ENCODE assay signal across 38 mouse cellular contexts in the genomic region with DNA sequence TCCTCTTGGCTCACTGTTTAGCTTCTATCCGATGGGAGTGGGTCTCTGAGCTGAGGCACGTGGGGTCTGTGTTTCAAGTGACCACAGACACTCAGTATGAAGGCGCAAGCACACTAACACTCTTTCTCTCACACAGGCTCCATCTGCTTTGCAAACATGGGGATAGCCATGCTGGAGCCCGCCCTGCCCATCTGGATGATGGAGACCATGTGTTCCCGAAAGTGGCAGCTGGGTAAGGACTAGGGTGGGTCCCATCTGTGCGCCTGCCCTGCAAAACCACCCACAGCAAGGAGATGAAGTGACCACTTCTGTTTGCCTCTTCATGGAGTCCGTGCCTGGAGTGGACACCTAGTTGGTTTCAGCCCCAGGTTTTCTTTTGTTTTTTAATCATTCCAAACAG. TPM values are rescaled to one million over a fixed set of nuclear protein-coding genes. Genes with fewer than 3 reads are reported as not detected.
DNase-seq lines count a peak whose midpoint lies in the region; ATAC-seq and TF ChIP-seq lines count a peak whose summit lies in the region.
"Had no signal": no experiment of that assay in that cellular context is flagged by ENCODE, and none has a peak within 500 bp of the region (broad histone marks: within the 10 kb centered on the region; RNA-seq: fewer than 3 reads in every experiment).

No protein-coding gene starts in this region.

- no peak for ATAC-seq in intestine, embryonic 14.5 days (replicated peaks; ENCODE audit: low FRiP score, low TSS enrichment, low read depth)
- no peak for ATAC-seq in intestine, postnatal 0 days
- ATAC-seq: forebrain, embryonic 13.5 days; inflammation-experienced regulatory T-cells, adult 6 months; midbrain, embryonic 15.5 days had no signal

- H3K36me3 ChIP-seq in intestine, embryonic 14.5 days (ENCODE audit: control insufficient read depth, insufficient read depth, low read length) = no peaks in the 10 kb centered on the region
- H3K36me3 ChIP-seq in intestine, postnatal 0 days (ENCODE audit: control insufficient read depth, insufficient read depth) = 0 out of 2 replicates have a peak, but pooled peaks cover 8% of the 10 kb centered on the region
- H3K36me3 ChIP-seq: liver, embryonic 15.5 days; lung, embryonic 15.5 days; midbrain, embryonic 15.5 days; neural tube, embryonic 12.5 days had no signal

- H3K4me2 ChIP-seq in intestine, embryonic 14.5 days (ENCODE audit: low read length) = no peak overlapping the region
- H3K4me2 ChIP-seq in intestine, postnatal 0 days (replicated peaks; ENCODE audit: low read depth) = no peak overlapping the region
- H3K4me2 ChIP-seq: forebrain, embryonic 13.5 days; heart, embryonic 11.5 days; liver, embryonic 15.5 days; lung, embryonic 15.5 days; midbrain, embryonic 15.5 days; neural tube, embryonic 12.5 days had no signal

- intact Hi-C loops in heart, postnatal 14 days (cut with DNase I) = no loop called here

- no peaks in the 10 kb centered on the region for H3K4me1 ChIP-seq in intestine, embryonic 14.5 days (replicated peaks; ENCODE audit: control insufficient read depth, insufficient read depth, low read length)
- no peaks in the 10 kb centered on the region for H3K4me1 ChIP-seq in intestine, postnatal 0 days (replicated peaks; ENCODE audit: control insufficient read depth, insufficient read depth, low read length)
- H3K4me1 ChIP-seq: forebrain, embryonic 13.5 days; liver, embryonic 15.5 days; lung, embryonic 15.5 days; midbrain, embryonic 15.5 days had no signal

- peak; percentile 74 for DNase-seq in heart, adult 11 months
- no peak for DNase-seq in heart, postnatal 14 days
- DNase-seq in intestine, embryonic 14.5 days (ENCODE audit: low spot score) = peak; percentile 50
- DNase-seq in retina, postnatal 1 day = peak; percentile 12
- no peak for DNase-seq in retina, embryonic 14.5 days (ENCODE audit: low spot score)
- DNase-seq: adrenal gland, postnatal 25 days; B cell, adult 2 months; cerebellum, adult 11-12 months; cerebellum, adult 9-11 months; gastrocnemius, postnatal 14 days; kidney, adult 2 months; kidney, postnatal 36 days; right cerebral cortex, postnatal 14 days; thymus, postnatal 4 days had no signal

- no peak overlapping the region for H3K27ac ChIP-seq in intestine, embryonic 14.5 days (ENCODE audit: low read depth)
- no peak overlapping the region for H3K27ac ChIP-seq in intestine, postnatal 0 days (ENCODE audit: low read depth, low read length)
- H3K27ac ChIP-seq: forebrain, embryonic 13.5 days; layer of hippocampus, adult 2 months; left cerebral cortex, adult 2 months; liver, embryonic 15.5 days; lung, embryonic 15.5 days; midbrain, embryonic 10.5 days; midbrain, embryonic 15.5 days; neural tube, embryonic 12.5 days had no signal

- WGBS in intestine, embryonic 14.5 days = 82% methylated on average over 7 of the region's 7 CpGs
- WGBS in intestine, postnatal 0 days = 82% methylated on average over 7 of the region's 7 CpGs

- H3K27me3 ChIP-seq in intestine, embryonic 14.5 days (replicated peaks; ENCODE audit: control insufficient read depth, insufficient read depth, low read length) = no peaks in the 10 kb centered on the region
- H3K27me3 ChIP-seq in intestine, postnatal 0 days (replicated peaks; ENCODE audit: control insufficient read depth, insufficient read depth, low read length) = no peaks in the 10 kb centered on the region
- H3K27me3 ChIP-seq: forebrain, embryonic 13.5 days; liver, embryonic 15.5 days; lung, embryonic 15.5 days; midbrain, embryonic 15.5 days; neural tube, embryonic 12.5 days had no signal

- no peak overlapping the region for H3K9ac ChIP-seq in intestine, embryonic 14.5 days (ENCODE audit: low read length)
- no peak overlapping the region for H3K9ac ChIP-seq in intestine, postnatal 0 days (ENCODE audit: low read depth, low read length)
- H3K9ac ChIP-seq: forebrain, embryonic 13.5 days; liver, embryonic 15.5 days; lung, embryonic 15.5 days; midbrain, embryonic 15.5 days; neural tube, embryonic 12.5 days had no signal

- H3K9me3 ChIP-seq in intestine, embryonic 14.5 days (ENCODE audit: control insufficient read depth, low read length) = peaks cover 7% of the 10 kb centered on the region; the same call in 1 of the 2 replicates
- H3K9me3 ChIP-seq in intestine, postnatal 0 days (ENCODE audit: control insufficient read depth) = no peaks in the 10 kb centered on the region
- H3K9me3 ChIP-seq: forebrain, embryonic 13.5 days; liver, embryonic 15.5 days; lung, embryonic 15.5 days; midbrain, embryonic 10.5 days; midbrain, embryonic 15.5 days; neural tube, embryonic 12.5 days had no signal

- no peak for TF ChIP-seq CTCF in intestine, postnatal 0 days (IDR thresholded peaks at IDR 0.05; ENCODE audit: low read depth)

- H3K4me3 ChIP-seq in intestine, embryonic 14.5 days (ENCODE audit: low read depth, low read length) = no peak overlapping the region
- no peak overlapping the region for H3K4me3 ChIP-seq in intestine, postnatal 0 days (ENCODE audit: low read depth, low read length)
- H3K4me3 ChIP-seq: forebrain, embryonic 13.5 days; layer of hippocampus, adult 2 months; left cerebral cortex, adult 2 months; liver, embryonic 15.5 days; lung, embryonic 15.5 days; midbrain, embryonic 10.5 days; midbrain, embryonic 15.5 days; neural tube, embryonic 12.5 days had no signal

RNA-seq across cellular contexts. Expression of a gene that starts 15.7 kb away (rescaled TPM):
- total RNA-seq in heart, postnatal 14 days (2021) = 1 to 10 TPM in 1 of 2 experiments, under 1 TPM in 1; 0.85 to 1.1 TPM
- polyA plus RNA-seq in intestine, embryonic 14.5 days (2014; fragmentation: Nextera tagmentation; extraction: Ambion mirVana) = 13.3 and 13.9 TPM in 2 replicates
- 3.3 and 4.3 TPM in 2 replicates for polyA plus RNA-seq in intestine, postnatal 0 days (2015; fragmentation: Nextera tagmentation; extraction: Ambion mirVana)

RNA-seq across cellular contexts. Expression of a gene that starts 45.7 kb away (rescaled TPM):
- total RNA-seq in heart, postnatal 14 days (2021) = 100 to 1,000 TPM; 264 to 277 TPM
- 43.2 and 55.6 TPM in 2 replicates for polyA plus RNA-seq in intestine, embryonic 14.5 days (2014; fragmentation: Nextera tagmentation; extraction: Ambion mirVana)
- 20.0 and 27.4 TPM in 2 replicates for polyA plus RNA-seq in intestine, postnatal 0 days (2015; fragmentation: Nextera tagmentation; extraction: Ambion mirVana)

RNA-seq across cellular contexts. Expression of a gene that starts 57.3 kb away (rescaled TPM):
- not detected for total RNA-seq in heart, postnatal 14 days (2021)
- polyA plus RNA-seq in intestine, embryonic 14.5 days (2014; fragmentation: Nextera tagmentation; extraction: Ambion mirVana) = 0.05 TPM in 1 of 2 replicates, not detected in the other
- not detected in 2 replicates for polyA plus RNA-seq in intestine, postnatal 0 days (2015; fragmentation: Nextera tagmentation; extraction: Ambion mirVana)
- total RNA-seq: adrenal gland, adult 18-20 months; adrenal gland, postnatal 25 days; gastrocnemius, postnatal 14 days; granulocyte monocyte progenitor cell, adult 5-6 weeks; hematopoietic stem cell, adult 5-6 weeks; layer of hippocampus, adult 2 months; layer of hippocampus, postnatal 14 days; left cerebral cortex, adult 2 months; left cerebral cortex, postnatal 36 days; megakaryocyte progenitor cell, adult 5-6 weeks had no signal
- polyA plus RNA-seq: cortical plate, adult 2 months; forebrain, embryonic 13.5 days; heart, embryonic 11.5 days; heart, embryonic 16.5 days; inflammation-experienced regulatory T-cells, adult 6 months; kidney, adult 2 months; kidney, embryonic 16.5 days; limb, embryonic 14.5 days; liver, embryonic 15.5 days; lung, embryonic 15.5 days; midbrain, embryonic 10.5 days; midbrain, embryonic 15.5 days; neural tube, embryonic 12.5 days; small intestine, adult 2 months; stomach, embryonic 14.5 days; thymus, postnatal 0 days had no signal

Comparison
In these comparisons a context has a peak if more than half of its experiments do, and no peak if none do; other contexts are left out.
1. DNase-seq: peak in heart, adult 11 months (single experiment), intestine, embryonic 14.5 days (single experiment) and retina, postnatal 1 day (single experiment); none in heart, postnatal 14 days (0 of 2) and retina, embryonic 14.5 days (single experiment).